Mouse (Mus musculus): ENCODE measurements around the gene Hhatl. TPM values are rescaled to one million over a fixed set of nuclear protein-coding genes. Genes with fewer than 3 reads are reported as not detected.

Gene Hhatl
- polyA plus RNA-seq, 1 experiment from 2014 or later: 2.1 TPM

DNA sequence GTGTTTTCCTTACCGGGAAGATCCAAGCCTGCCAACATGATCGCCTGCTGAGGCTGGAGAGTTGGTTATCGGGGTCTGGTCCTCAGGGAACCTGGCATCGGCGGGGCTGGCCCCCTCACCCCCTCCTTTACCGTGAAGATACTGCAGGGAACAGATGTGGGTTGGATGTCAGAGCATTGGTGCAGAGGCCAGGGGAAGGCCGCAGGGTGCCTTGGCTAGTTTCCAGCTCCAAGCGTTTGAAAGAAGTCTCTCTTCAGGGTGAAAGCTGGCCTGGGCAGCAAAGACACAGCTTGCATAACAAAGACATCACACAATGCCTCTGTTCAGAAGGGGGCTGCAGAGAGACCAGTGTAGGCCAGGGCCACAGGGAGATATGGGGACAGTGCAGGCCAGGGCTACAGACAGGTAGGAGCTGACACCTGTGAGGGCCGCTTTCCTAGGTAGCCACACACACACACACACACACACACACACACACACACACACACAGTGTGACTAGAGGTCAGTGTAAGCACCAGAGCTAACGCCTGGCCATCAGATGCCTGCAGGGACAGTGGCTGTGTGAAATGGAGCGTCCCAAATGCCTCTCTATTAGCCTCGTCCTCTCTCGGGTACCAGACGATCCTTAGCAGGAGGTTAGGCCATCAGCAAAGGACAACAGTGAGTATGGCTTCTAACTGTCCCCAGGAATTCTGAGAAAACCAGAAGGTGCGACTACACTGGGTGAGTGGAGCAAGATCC, 17.9 kb upstream of the Hhatl start:
- no peaks in the 10 kb centered on the region for H3K9me3 ChIP-seq (ENCODE audit: control insufficient read depth, low read length)
- peak; percentile 38 for ATAC-seq
- peak overlapping the region; percentile 13; the same call in 1 of the 2 replicates for H3K27ac ChIP-seq (ENCODE audit: low read length)
- peak overlapping the region; percentile 12 for H3K9ac ChIP-seq (ENCODE audit: low read depth, low read length)
- H3K4me1 ChIP-seq (ENCODE audit: control insufficient read depth, insufficient read depth, low read length): peaks cover 7% of the 10 kb centered on the region; the same call in 1 of the 2 replicates
- no peak overlapping the region for H3K4me2 ChIP-seq (ENCODE audit: low read depth, low read length)
- 43% methylated on average over 15 of the region's 15 CpGs for WGBS
- H3K27me3 ChIP-seq (replicated peaks; ENCODE audit: control insufficient read depth, insufficient read depth, low read length): no peaks in the 10 kb centered on the region
- H3K4me3 ChIP-seq (ENCODE audit: low read length): no peak overlapping the region
- no peaks in the 10 kb centered on the region for H3K36me3 ChIP-seq (ENCODE audit: control insufficient read depth, insufficient read depth, low read length)

DNA sequence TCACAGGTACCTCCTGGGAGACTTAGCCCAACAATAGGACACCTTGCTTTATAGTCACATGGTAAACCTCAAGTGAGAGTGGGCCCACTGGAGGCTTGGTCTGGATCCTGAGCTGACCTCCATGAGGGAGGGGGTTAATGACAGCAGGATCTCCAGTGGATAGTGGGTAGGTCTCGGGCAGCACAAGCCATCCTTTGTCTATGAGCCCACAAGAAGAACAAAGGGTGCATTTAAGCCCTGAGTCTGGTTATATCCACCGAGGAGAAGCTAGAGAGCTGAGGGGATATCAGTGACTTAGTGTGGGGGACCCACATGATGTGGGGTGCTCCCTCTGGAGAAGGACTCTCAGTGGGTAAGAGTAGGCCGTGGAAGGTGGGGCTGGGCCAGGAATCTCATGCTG, 16.2 kb upstream of the Hhatl start:
- Histone ChIP-seq H3K4me3 (ENCODE audit: low read length) (no peak overlapping the region), H3K27ac (ENCODE audit: low read length) (no peak overlapping the region), H3K36me3 (ENCODE audit: control insufficient read depth, insufficient read depth, low read length) (no peaks in the 10 kb centered on the region), H3K4me1 (ENCODE audit: control insufficient read depth, insufficient read depth, low read length) (peaks cover 7% of the 10 kb centered on the region; the same call in 1 of the 2 replicates), H3K27me3 (replicated peaks; ENCODE audit: control insufficient read depth, insufficient read depth, low read length) (no peaks in the 10 kb centered on the region), H3K9ac (ENCODE audit: low read depth, low read length) (no peak overlapping the region), H3K9me3 (ENCODE audit: control insufficient read depth, low read length) (no peaks in the 10 kb centered on the region), H3K4me2 (ENCODE audit: low read depth, low read length) (no peak overlapping the region)
- WGBS: 76% methylated on average over 3 of the region's 3 CpGs
- no peak for ATAC-seq

DNA sequence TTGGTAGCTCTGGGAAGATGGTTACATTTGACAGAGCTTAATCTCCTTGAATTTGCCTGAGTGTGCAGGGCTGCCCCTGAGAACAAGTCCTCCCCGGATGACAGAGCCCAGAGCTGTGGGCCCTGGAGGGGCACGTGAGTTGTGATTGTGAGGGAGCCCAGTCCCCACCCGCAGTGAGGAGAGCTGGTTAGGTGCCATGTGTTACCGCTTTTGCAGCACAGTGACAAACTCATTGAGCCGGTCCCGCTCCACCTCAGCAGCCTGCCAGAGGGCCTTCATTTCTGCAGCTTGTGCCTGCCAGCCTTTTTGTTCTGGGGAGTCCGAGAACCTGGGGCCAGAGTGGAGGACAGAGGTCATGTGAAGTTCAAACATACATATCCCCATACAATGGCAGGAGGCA, 15.6 kb upstream of the Hhatl start:
- peaks cover 7% of the 10 kb centered on the region; the same call in 1 of the 2 replicates for H3K4me1 ChIP-seq (ENCODE audit: control insufficient read depth, insufficient read depth, low read length)
- H3K27me3 ChIP-seq (replicated peaks; ENCODE audit: control insufficient read depth, insufficient read depth, low read length): no peaks in the 10 kb centered on the region
- H3K36me3 ChIP-seq (ENCODE audit: control insufficient read depth, insufficient read depth, low read length): no peaks in the 10 kb centered on the region
- no peak overlapping the region for H3K4me2 ChIP-seq (ENCODE audit: low read depth, low read length)
- H3K9me3 ChIP-seq (ENCODE audit: control insufficient read depth, low read length): no peaks in the 10 kb centered on the region
- H3K4me3 ChIP-seq (ENCODE audit: low read length): no peak overlapping the region
- no peak overlapping the region; the same call in 1 of the 2 replicates for H3K27ac ChIP-seq (ENCODE audit: low read length)
- WGBS: 64% methylated on average over 7 of the region's 7 CpGs
- H3K9ac ChIP-seq (ENCODE audit: low read depth, low read length): no peak overlapping the region
- no peak for ATAC-seq

DNA sequence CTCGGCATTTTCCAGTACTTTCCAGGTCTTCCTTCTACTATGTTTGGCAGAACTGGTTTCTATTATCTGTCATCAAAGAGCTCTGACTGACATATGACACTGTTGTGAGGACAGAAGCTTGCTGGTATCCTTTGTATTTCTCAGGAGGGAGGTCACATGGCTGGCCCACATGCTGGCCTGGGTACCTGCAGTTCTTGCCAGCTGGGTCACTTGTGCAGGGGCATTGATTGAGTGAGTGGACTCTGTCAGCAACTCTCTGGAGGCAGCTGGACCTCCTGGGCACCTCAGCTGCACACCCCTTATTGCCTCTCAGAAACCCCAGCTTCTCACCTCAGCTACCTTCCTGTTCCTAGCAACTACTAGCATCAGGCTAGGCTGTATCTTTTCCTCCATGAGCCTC, 15.2 kb upstream of the Hhatl start:
- Histone ChIP-seq H3K4me3 (ENCODE audit: low read length) (no peak overlapping the region), H3K27ac (ENCODE audit: low read length) (no peak overlapping the region), H3K4me2 (ENCODE audit: low read depth, low read length) (no peak overlapping the region), H3K27me3 (replicated peaks; ENCODE audit: control insufficient read depth, insufficient read depth, low read length) (no peaks in the 10 kb centered on the region), H3K9me3 (ENCODE audit: control insufficient read depth, low read length) (no peaks in the 10 kb centered on the region), H3K9ac (ENCODE audit: low read depth, low read length) (no peak overlapping the region), H3K36me3 (ENCODE audit: control insufficient read depth, insufficient read depth, low read length) (no peaks in the 10 kb centered on the region), H3K4me1 (ENCODE audit: control insufficient read depth, insufficient read depth, low read length) (peaks cover 7% of the 10 kb centered on the region; the same call in 1 of the 2 replicates)
- ATAC-seq: no peak
- WGBS: 61% methylated on average over 1 of the region's 1 CpGs

DNA sequence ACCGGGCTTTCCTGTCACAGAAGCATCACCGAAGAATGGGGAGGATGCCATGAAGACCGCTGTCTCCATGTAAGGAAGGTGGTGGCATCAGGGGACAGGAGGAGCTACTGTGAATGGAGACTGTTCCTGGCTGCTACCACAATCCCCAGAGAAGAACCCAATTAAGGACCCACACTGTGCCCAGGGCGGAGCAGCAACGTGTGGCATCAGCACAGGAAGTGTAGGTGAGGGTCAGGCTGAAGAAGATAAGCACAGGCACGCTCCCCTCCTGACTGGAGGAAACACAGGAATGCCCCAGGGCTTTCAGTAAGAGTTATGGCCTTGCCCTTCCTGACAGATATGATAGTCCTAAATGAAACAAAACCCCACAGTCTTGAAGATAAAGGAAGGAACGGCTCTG, 10.4 kb upstream of the Hhatl start:
- Histone ChIP-seq H3K9ac (ENCODE audit: low read depth, low read length) (no peak overlapping the region), H3K36me3 (ENCODE audit: control insufficient read depth, insufficient read depth, low read length) (no peaks in the 10 kb centered on the region), H3K4me3 (ENCODE audit: low read length) (no peak overlapping the region), H3K4me2 (ENCODE audit: low read depth, low read length) (no peak overlapping the region), H3K27ac (ENCODE audit: low read length) (no peak overlapping the region), H3K27me3 (replicated peaks; ENCODE audit: control insufficient read depth, insufficient read depth, low read length) (no peaks in the 10 kb centered on the region), H3K4me1 (ENCODE audit: control insufficient read depth, insufficient read depth, low read length) (peaks cover 8% of the 10 kb centered on the region; the same call in 1 of the 2 replicates), H3K9me3 (ENCODE audit: control insufficient read depth, low read length) (no peaks in the 10 kb centered on the region)
- 54% methylated on average over 7 of the region's 7 CpGs for WGBS
- no peak for ATAC-seq

DNA sequence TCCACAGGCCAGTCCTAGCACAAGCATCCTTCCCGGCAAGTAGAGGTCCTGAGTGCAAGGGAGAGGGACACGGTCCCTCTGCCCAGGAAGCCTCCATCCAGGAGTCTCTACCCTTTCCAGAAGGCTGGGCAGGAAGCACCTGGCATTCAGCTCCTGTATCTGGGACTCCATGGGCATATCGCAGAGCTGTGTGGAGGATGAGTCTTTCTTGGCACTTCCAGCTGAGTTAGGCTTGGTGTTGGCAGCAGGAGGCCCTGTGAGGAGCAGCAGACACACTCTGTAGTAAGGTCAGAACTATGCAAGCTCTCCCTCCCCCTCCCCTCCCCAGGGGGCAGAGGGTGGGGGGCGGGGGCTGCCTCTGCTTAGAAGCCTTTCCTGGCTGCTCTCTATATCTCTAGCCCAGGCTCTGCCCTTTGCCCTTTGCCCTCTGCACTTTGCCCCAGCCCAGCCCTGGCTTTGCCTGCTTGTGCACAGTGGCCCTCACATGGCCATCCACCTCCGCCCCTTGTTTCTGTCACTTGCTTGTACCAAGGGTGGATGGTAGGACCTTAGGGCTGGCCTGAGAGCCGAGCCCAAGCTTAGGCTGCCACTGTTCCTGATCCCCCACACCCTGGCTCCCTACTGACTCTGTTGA, 6.7 kb upstream of the Hhatl start:
- peaks cover 8% of the 10 kb centered on the region; the same call in 1 of the 2 replicates for H3K4me1 ChIP-seq (ENCODE audit: control insufficient read depth, insufficient read depth, low read length)
- no peak overlapping the region for H3K4me3 ChIP-seq (ENCODE audit: low read length)
- H3K9me3 ChIP-seq (ENCODE audit: control insufficient read depth, low read length): no peaks in the 10 kb centered on the region
- no peak overlapping the region for H3K27ac ChIP-seq (ENCODE audit: low read length)
- H3K27me3 ChIP-seq (replicated peaks; ENCODE audit: control insufficient read depth, insufficient read depth, low read length): no peaks in the 10 kb centered on the region
- ATAC-seq: no peak; the same call in 1 of the 2 replicates
- 0 out of 2 replicates have a peak overlapping the region, but pooled peaks have one; percentile 7 for H3K9ac ChIP-seq (ENCODE audit: low read depth, low read length)
- no peaks in the 10 kb centered on the region for H3K36me3 ChIP-seq (ENCODE audit: control insufficient read depth, insufficient read depth, low read length)
- no peak overlapping the region for H3K4me2 ChIP-seq (ENCODE audit: low read depth, low read length)
- WGBS: 47% methylated on average over 6 of the region's 6 CpGs

DNA sequence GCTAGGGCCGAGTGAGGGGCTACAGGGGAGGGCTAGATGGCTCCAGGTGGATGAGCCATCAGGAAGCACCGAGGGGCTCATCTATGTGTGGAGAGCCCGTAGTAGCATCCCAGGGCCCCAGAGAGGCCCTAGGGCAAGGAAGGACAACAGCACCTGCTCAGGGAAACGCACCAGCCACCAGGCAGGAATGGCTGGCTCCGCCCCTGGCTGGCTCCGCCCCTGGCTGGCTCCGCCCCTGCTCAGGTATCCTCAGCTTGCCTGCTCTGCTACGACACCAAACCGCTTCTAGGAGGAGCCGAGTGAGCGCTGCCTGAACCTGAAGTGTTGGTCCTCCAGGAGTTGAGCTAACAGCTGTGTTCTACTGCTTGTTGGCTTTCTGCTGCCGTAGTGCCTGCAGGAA, 5.4 kb upstream of the Hhatl start:
- Histone ChIP-seq H3K27ac (ENCODE audit: low read length) (no peak overlapping the region), H3K9me3 (ENCODE audit: control insufficient read depth, low read length) (no peaks in the 10 kb centered on the region), H3K27me3 (replicated peaks; ENCODE audit: control insufficient read depth, insufficient read depth, low read length) (no peaks in the 10 kb centered on the region), H3K4me3 (ENCODE audit: low read length) (peak overlapping the region; percentile 24; the same call in 1 of the 2 replicates), H3K36me3 (ENCODE audit: control insufficient read depth, insufficient read depth, low read length) (no peaks in the 10 kb centered on the region), H3K4me1 (ENCODE audit: control insufficient read depth, insufficient read depth, low read length) (peaks cover 8% of the 10 kb centered on the region; the same call in 1 of the 2 replicates), H3K9ac (ENCODE audit: low read depth, low read length) (0 out of 2 replicates have a peak overlapping the region, but pooled peaks have one; percentile 15), H3K4me2 (ENCODE audit: low read depth, low read length) (peak overlapping the region; percentile 28)
- ATAC-seq: peak; percentile 83
- 14% methylated on average over 12 of the region's 12 CpGs for WGBS

DNA sequence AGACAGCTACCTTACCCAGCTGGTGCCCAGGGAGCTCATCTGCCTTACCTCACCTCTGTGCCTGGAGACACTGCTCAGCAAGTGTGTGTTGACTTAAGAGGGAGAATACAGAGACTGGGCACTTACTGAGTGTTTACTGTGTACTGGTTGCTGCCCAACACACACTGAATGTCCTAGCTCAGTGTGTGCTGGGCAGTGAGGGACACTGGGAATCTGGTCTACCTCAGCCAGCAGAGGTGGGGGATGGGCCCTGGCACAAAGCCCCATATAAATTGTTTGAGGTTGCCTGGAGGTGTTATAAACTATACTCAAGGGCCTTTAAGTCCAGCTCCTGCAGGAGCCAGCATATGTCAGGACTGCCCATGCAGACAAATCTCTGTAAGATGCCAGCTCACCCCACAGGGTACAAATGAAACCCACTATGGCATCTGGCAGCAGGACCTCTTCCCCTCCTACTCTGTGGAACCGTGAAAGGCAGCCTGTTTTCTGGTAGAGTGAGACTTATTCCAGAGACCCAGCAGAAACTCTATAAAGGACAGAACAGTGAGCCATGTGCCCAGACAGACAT, 2.7 kb upstream of the Hhatl start:
- Histone ChIP-seq H3K27me3 (replicated peaks; ENCODE audit: control insufficient read depth, insufficient read depth, low read length) (no peaks in the 10 kb centered on the region), H3K9ac (ENCODE audit: low read depth, low read length) (no peak overlapping the region), H3K9me3 (ENCODE audit: control insufficient read depth, low read length) (no peaks in the 10 kb centered on the region), H3K4me2 (ENCODE audit: low read depth, low read length) (no peak overlapping the region), H3K27ac (ENCODE audit: low read length) (no peak overlapping the region), H3K36me3 (ENCODE audit: control insufficient read depth, insufficient read depth, low read length) (no peaks in the 10 kb centered on the region), H3K4me1 (ENCODE audit: control insufficient read depth, insufficient read depth, low read length) (peaks cover 13% of the 10 kb centered on the region), H3K4me3 (ENCODE audit: low read length) (no peak overlapping the region)
- ATAC-seq: no peak
- WGBS: 46% methylated on average over 1 of the region's 1 CpGs

DNA sequence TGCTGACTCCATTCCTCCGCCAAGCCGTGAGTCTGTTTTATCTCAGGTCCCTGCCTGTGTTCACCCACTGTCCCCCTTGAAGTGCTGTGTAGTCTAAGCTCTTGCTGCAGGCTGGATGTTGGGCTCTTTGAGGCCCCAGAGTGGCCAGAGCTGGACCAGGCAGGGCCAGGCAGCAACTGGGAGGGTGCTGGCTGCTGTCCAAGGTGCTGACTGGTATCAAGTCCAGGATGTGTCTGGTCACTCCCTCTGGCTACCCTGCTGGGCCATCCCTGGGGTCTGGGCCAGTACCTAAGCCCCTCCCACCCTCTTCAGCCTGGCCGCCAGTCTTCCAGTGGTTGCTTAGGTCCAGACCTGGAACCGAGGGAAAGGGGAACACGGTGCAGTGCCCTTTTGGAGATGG, 1.1 kb downstream of the Hhatl start:
- Histone ChIP-seq H3K36me3 (ENCODE audit: control insufficient read depth, insufficient read depth, low read length) (no peaks in the 10 kb centered on the region), H3K4me1 (ENCODE audit: control insufficient read depth, insufficient read depth, low read length) (peaks cover 5% of the 10 kb centered on the region; the same call in 1 of the 2 replicates), H3K9me3 (ENCODE audit: control insufficient read depth, low read length) (no peaks in the 10 kb centered on the region), H3K27me3 (replicated peaks; ENCODE audit: control insufficient read depth, insufficient read depth, low read length) (no peaks in the 10 kb centered on the region), H3K9ac (ENCODE audit: low read depth, low read length) (no peak overlapping the region), H3K27ac (ENCODE audit: low read length) (no peak overlapping the region; the same call in 1 of the 2 replicates), H3K4me3 (ENCODE audit: low read length) (no peak overlapping the region), H3K4me2 (ENCODE audit: low read depth, low read length) (0 out of 2 replicates have a peak overlapping the region, but pooled peaks have one; percentile 4)
- 21% methylated on average over 5 of the region's 5 CpGs for WGBS
- ATAC-seq: peak; percentile 36

All from intestine, embryonic 16.5 days (tissue).